Mouse (Mus musculus): ENCODE measurements at regions not wholly inside any gene's neighbourhood (a gene's known extent, or its start where the extent isn't known, plus 50 kb on each side); places are given as distances from the start of the nearest gene placed in this dataset.

DNA sequence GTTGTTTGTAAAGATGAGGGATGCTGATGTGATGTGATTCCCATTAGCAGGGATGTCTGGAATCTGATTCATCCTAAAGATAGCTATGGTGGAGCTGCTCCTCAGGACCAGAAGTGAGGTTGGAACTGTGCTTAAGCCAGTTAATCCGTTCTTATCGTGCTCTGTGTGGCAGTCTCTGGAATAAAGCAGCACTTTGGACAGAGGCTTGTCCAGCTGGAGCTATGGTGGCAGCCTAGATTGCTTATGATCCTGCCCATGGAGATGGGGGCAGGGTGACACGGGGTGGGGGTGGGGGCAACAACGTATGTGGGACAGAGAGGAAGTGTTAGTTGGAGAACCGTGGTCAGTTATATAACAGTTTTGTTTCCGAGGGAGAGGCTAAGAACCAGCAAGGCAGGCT lies 82.0 kb upstream of the Arhgap32 start:
- no peak for TF ChIP-seq GATA1 (IDR thresholded peaks at IDR 0.05; ENCODE audit: borderline replicate concordance, low read length)
- TF ChIP-seq FLI1 (IDR thresholded peaks at IDR 0.05; ENCODE audit: low read length), result no peak
